Mouse (Mus musculus) layer of hippocampus, adult 9-11 months (tissue): Measurements from ENCODE around the gene Pax3.

Experiments used
- DNase-seq: peaks from one replicate; pipeline ENCODE4 v3.0.0; 2022

Pax3 gene

DNA sequence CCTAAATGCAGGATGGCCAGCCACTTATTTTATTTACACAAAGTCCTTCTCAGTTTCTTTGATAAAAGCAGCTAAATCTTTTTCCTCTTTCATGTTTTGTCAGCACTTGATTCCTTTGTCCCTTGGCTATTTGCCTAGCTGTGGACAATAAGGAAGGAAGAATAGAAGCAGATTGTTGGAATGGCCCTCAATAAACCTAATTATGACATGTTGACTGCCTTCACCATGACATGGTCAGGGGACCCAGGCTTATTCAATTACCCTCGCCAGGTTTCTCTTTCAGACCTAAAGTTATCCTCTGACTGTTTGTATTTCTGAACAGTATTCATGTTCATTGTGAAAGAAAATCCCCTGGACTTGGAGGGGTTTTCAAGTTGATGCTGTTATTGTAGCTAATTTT, 25.3 kb downstream of the Pax3 start:
- no peak for DNase-seq

- DNase-seq = no peak
Measured at GRCm38 (mm10) chr1:78170771-78171170, 26.2 kb downstream of the Pax3 start.

- no peak for DNase-seq
Measured at GRCm38 (mm10) chr1:78168796-78169195, 28.1 kb downstream of the Pax3 start.

DNA sequence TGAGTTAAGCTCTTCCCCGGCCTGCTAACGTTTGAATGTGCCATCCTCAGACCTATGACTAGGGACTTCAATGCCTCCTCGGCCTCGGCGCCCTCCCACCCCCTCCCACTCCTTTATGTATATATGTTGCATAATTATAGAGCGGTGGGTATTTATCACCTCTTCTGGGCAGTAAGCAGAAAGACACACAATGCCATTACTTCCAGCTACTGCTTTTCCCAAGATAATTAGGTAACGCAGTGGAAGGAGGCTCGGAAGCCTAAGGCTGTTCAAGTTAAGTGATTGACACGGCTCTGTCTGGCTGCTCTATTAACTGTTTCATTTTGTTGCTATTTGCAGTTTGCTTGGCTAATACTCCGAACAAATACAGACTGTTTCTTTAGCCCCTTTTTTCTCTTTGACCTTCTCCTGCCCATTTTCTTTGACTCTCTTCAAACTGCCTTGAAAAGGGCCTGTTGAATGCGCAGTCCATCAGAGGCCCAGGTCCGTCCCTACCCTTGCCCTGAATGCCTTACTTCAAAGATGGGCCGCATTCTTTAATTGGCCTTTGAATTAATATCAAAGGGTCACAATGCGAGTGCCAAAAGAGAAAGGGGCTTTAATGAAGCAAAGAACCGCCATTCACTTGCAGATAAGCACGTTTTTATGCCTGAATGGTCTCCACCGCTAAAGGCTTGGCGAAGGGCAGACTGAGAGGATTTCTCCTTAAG, 29.2 kb downstream of the Pax3 start:
- no peak for DNase-seq

GRCm38 (mm10) chr1:78161745-78162144, 35.2 kb downstream of the Pax3 start:
- DNase-seq = no peak

- DNase-seq = no peak
Measured at GRCm38 (mm10) chr1:78157930-78158329, 39.0 kb downstream of the Pax3 start.

GRCm38 (mm10) chr1:78155796-78156195, 41.1 kb downstream of the Pax3 start:
- no peak for DNase-seq

- no peak for DNase-seq
Measured at GRCm38 (mm10) chr1:78148011-78148623, 48.8 kb downstream of the Pax3 start.

- DNase-seq = no peak
Measured at GRCm38 (mm10) chr1:78143403-78143802, 53.5 kb downstream of the Pax3 start.

- no peak for DNase-seq
Measured at GRCm38 (mm10) chr1:78142912-78143311, 54.0 kb downstream of the Pax3 start.

- peak; percentile 2 for DNase-seq
Measured at GRCm38 (mm10) chr1:78141741-78142501, 55.0 kb downstream of the Pax3 start.

- DNase-seq = no peak
Measured at GRCm38 (mm10) chr1:78141314-78141713, 55.6 kb downstream of the Pax3 start.

- DNase-seq = no peak
Measured at GRCm38 (mm10) chr1:78140505-78141303, 56.2 kb downstream of the Pax3 start.

- DNase-seq = no peak
Measured at GRCm38 (mm10) chr1:78139287-78139686, 57.6 kb downstream of the Pax3 start.

DNA sequence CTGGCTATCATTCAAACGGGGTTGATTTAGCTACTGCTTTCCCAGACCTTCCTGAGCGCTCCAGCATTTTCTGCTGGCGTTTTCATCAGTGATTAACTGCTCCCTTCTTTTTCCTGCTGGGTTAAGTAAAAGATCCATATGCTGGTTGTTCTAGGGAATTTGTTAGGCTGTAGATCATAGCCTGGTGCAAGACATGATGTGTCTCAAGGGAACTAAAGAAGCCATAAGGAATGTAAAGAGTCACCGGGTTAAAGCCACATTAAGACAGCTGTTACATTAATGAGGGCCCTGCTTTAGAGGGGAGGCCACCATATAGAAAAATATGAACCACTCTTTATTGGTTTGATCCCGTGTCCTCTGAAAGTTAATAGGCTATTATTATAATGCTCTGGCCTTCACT, 67.7 kb downstream of the Pax3 start:
- DNase-seq = no peak

DNA sequence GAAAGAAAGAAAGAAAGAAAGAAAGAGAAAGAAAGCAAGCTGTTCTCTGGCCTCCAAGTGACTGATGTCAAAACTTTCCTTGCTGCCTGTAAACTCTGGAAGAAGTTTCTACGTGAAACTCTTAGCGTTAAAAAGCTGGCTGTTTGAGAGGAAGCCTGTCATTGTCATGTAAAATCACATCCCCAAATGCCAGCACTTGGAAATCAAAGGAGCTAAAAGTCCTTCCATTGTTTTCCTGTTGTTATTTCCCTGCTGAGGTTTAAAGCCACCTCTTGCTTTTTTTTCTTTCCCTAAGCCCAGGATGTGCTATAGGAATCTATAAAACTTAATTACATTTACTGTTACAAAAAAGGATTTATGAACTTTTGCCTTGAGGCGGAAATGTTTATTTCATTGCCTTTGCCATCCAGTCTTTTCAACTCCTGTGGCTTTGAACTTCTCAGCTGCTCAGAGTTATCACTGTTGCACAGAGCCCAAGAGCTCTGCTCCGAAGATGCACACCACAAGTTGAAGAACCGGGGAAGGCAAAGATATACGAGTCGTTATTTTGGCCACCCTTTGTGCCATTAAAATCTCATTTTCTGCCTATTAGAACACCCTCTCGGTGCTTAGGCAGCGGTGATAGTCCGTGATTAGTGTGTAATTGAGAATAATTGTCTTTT, 76.9 kb downstream of the Pax3 start:
- DNase-seq = no peak

DNA sequence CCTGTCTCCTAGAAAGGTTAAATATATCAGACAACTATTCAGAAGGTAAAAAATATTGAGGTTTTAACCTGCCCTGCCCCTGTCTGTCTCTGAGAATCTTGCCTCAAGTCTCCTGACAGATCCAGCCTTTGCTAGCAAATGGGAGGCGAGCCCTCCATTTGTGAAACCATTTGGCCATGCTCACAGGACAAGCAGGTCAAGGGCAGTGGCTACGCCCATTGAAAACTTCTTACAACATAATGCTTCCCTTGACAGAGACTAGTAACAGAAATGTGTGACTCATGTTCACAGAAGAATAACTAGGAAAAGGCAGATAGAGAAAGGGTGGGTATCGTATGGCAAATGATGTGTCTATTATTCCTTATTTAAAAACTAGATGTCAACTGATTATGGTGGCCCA, 80.9 kb downstream of the Pax3 start:
- no peak for DNase-seq

DNA sequence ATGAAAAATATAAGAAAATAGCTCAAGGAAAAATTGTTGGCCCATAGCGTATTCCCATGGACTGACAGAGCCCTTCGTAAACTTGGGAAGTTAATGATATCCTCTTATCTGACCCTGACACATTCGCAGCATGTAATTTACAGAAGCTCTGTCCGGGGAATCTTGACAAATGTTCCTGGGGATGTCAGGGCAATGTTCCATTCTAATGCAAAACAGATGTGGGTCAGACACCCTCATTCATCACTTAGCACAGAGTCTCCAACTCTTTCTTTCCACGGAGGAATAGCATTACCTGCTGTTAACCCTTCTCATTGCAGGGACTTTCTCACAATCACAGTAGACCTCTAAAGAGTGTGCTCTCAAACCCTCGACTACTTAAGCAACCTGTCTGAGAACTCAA, 86.6 kb downstream of the Pax3 start:
- DNase-seq = no peak

- DNase-seq = no peak
Measured at GRCm38 (mm10) chr1:78103511-78103910, 93.4 kb downstream of the Pax3 start.

- DNase-seq = no peak
Measured at GRCm38 (mm10) chr1:78093619-78094018, 103.3 kb downstream of the Pax3 start.

- no peak for DNase-seq
Measured at GRCm38 (mm10) chr1:78088646-78089045, 108.3 kb downstream of the Pax3 start.

DNA sequence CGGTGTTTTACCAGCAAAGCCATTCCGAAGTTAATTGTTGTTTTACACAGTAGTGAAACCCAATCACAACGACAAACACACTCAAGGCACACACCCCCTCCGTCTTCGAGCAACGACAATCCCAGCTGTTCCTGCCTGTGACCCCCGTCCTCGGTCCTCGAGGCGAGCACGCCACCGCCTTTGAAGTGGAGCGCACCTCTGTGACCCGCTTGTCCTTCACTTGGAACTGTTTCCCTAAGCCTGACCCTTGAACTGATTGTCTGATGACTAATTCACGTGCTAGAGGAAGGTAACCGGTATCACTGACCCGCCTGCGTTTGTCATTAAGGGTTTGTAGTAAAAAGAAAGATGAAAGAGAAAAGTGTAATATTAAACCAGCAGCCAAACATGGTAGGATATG, 115.2 kb downstream of the Pax3 start:
- DNase-seq = no peak

DNA sequence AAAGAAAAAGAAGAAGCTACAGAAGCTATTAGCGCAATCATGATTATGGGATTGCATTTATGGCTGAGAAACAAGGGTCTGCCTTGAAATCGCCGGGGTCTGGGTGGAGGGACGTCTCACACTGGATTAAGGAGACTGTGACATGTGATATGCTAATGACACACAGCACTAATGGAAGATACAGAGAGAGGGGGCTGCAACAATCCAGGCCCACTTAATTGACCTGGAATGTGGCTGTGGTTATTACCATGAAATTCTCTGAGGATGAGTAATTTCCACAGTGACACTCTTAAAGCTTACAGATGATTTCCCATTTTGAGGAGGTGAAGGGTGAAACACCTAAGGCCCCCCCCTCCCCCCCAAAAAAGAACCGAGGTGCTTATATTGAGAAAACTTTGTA, 136.1 kb downstream of the Pax3 start:
- no peak for DNase-seq
